Mouse (Mus musculus) erythroblast, embryonic 14.5 days (primary cell): ENCODE results near the gene Tspan32.

Source experiments
- GATA1 ChIP-seq: IDR thresholded peaks from 2 replicates; pipeline ENCODE4 v1.6.1; 2012; ENCODE audit warnings: low read length, inconsistent platforms, mixed read lengths
- TAL1 ChIP-seq: IDR thresholded peaks from 3 replicates; pipeline ENCODE4 v1.6.1; 2012; ENCODE audit warnings: low read length, inconsistent platforms, mixed read lengths

GRCm38 (mm10) chr7:143055499-143056186 lies 50.8 kb downstream of the Tspan32 start:
- TF ChIP-seq TAL1, result no peak
- no peak for TF ChIP-seq GATA1
